In the genomic region with DNA sequence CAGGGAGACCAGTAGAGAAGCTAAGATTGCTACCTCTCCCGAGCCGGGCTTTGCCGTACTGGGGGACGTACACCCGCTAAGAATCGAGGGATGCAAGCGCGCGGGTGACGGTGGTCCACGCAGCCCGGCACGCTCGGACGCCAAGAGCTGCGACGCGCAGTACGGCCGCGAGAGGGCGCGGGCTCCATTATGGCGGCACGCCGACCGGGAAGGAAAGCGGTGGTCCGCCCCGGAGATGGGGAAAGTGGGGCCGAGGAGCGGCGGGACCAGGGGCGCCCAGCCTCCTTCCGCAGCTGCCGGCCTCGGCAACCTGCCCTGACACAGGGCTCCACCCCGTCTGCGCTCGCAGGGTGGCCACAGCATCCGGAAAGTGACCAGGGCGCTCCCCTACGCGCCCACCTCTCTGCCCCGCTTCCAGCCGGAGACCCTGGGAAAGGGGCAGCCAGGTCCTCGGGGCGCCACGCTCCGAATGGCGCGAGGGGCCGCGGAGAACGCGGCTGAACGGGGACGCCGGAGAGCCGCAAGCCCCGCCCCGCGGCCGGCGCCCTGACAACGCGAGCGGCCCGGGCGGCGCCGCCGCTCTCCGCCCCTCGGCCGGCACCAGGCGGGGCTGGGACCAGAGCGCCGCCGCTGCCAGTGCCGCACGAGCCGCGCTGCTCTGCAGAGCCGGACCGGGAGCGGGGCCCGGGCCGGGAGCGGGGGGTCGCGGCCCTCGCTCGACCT, we compare ENCODE assay signal across 8 mouse cellular contexts. TPM values are rescaled to one million over a fixed set of nuclear protein-coding genes. Genes with fewer than 3 reads are reported as not detected.
DNase-seq lines count a peak whose midpoint lies in the region; ATAC-seq and TF ChIP-seq lines count a peak whose summit lies in the region.

A gene (plus strand): TSS at position 257 of the 723 bp plus-strand sequence.

- ATAC-seq in embryonic facial prominence, embryonic 15.5 days (ENCODE audit: insufficient number of reproducible peaks, low FRiP score, low TSS enrichment, low read depth) = peak; percentile 83
- peak; percentile 92 for ATAC-seq in kidney, embryonic 15.5 days (replicated peaks; ENCODE audit: low FRiP score)
- ATAC-seq in limb, embryonic 15.5 days (ENCODE audit: insufficient number of reproducible peaks, low FRiP score, low TSS enrichment, low read depth) = peak; percentile 82
- peak; percentile 83 for ATAC-seq in midbrain, postnatal 0 days (ENCODE audit: low FRiP score)

- TF ChIP-seq POLR2A in bone marrow macrophage, adult 2 months (IDR thresholded peaks at IDR 0.05; ENCODE audit: borderline replicate concordance, low read depth, low read length) = no peak

- H3K4me3 ChIP-seq in bone marrow macrophage, adult 2 months (ENCODE audit: insufficient read depth, low read length) = peak within 1 kb of the TSS; percentile 97
- peak within 1 kb of the TSS; percentile 68 for H3K4me3 ChIP-seq in embryonic facial prominence, embryonic 15.5 days (replicated peaks)
- peak within 1 kb of the TSS; percentile 86 for H3K4me3 ChIP-seq in heart, embryonic 10.5 days
- H3K4me3 ChIP-seq in kidney, embryonic 15.5 days (replicated peaks) = peak within 1 kb of the TSS; percentile 86
- H3K4me3 ChIP-seq in limb, embryonic 15.5 days = peak within 1 kb of the TSS; percentile 85
- peak within 1 kb of the TSS; percentile 87 for H3K4me3 ChIP-seq in midbrain, postnatal 0 days (ENCODE audit: low read depth, low read length)

- H3K27me3 ChIP-seq in embryonic facial prominence, embryonic 15.5 days = no peaks in the 10 kb centered on the region
- 0 out of 2 replicates have a peak, but pooled peaks cover 5% of the 10 kb centered on the region for H3K27me3 ChIP-seq in heart, embryonic 10.5 days (ENCODE audit: insufficient read depth, poor library complexity, severe bottlenecking)
- H3K27me3 ChIP-seq in kidney, embryonic 15.5 days = 0 out of 2 replicates have a peak, but pooled peaks cover 3% of the 10 kb centered on the region
- no peaks in the 10 kb centered on the region for H3K27me3 ChIP-seq in limb, embryonic 15.5 days
- no peaks in the 10 kb centered on the region for H3K27me3 ChIP-seq in midbrain, postnatal 0 days (ENCODE audit: insufficient read depth, low read length)

- H3K9ac ChIP-seq in embryonic facial prominence, embryonic 15.5 days = peak within 1 kb of the TSS; percentile 47
- peak within 1 kb of the TSS; percentile 77 for H3K9ac ChIP-seq in kidney, embryonic 15.5 days
- H3K9ac ChIP-seq in limb, embryonic 15.5 days = peak within 1 kb of the TSS; percentile 66
- peak within 1 kb of the TSS; percentile 95 for H3K9ac ChIP-seq in midbrain, postnatal 0 days (replicated peaks; ENCODE audit: low read length, poor library complexity, severe bottlenecking)

- TF ChIP-seq CTCF in bone marrow macrophage, adult 2 months (IDR thresholded peaks at IDR 0.05; ENCODE audit: low read depth, low read length) = peak; percentile 62
- peak; percentile 92 for TF ChIP-seq CTCF in midbrain, postnatal 0 days (IDR thresholded peaks at IDR 0.05)

- WGBS in embryonic facial prominence, embryonic 15.5 days = under 1% methylated on average over 91 of the region's 94 CpGs
- WGBS in heart, embryonic 10.5 days = under 1% methylated on average over 91 of the region's 94 CpGs
- under 1% methylated on average over 62 of the region's 94 CpGs for WGBS in kidney, embryonic 15.5 days
- under 1% methylated on average over 70 of the region's 94 CpGs for WGBS in limb, embryonic 15.5 days
- WGBS in midbrain, postnatal 0 days = under 1% methylated on average over 87 of the region's 94 CpGs

- H3K36me3 ChIP-seq in embryonic facial prominence, embryonic 15.5 days = no peaks in the 10 kb centered on the region
- H3K36me3 ChIP-seq in heart, embryonic 10.5 days = peaks cover 16% of the 10 kb centered on the region
- H3K36me3 ChIP-seq in kidney, embryonic 15.5 days = peaks cover 6% of the 10 kb centered on the region
- H3K36me3 ChIP-seq in limb, embryonic 15.5 days = peaks cover 6% of the 10 kb centered on the region; the same call in 1 of the 2 replicates
- peaks cover 9% of the 10 kb centered on the region for H3K36me3 ChIP-seq in midbrain, postnatal 0 days (ENCODE audit: insufficient read depth, low read length)

- H3K4me2 ChIP-seq in embryonic facial prominence, embryonic 15.5 days (replicated peaks) = peak within 1 kb of the TSS; percentile 98
- H3K4me2 ChIP-seq in kidney, embryonic 15.5 days = peak within 1 kb of the TSS; percentile 94
- peak within 1 kb of the TSS; percentile 93 for H3K4me2 ChIP-seq in limb, embryonic 15.5 days
- peak within 1 kb of the TSS; percentile 73 for H3K4me2 ChIP-seq in midbrain, postnatal 0 days (ENCODE audit: low read depth, low read length, poor library complexity, severe bottlenecking)

- peak within 1 kb of the TSS; percentile 84 for H3K27ac ChIP-seq in bone marrow macrophage, adult 2 months (ENCODE audit: insufficient read depth, low read depth, low read length)
- H3K27ac ChIP-seq in embryonic facial prominence, embryonic 15.5 days (replicated peaks) = peak within 1 kb of the TSS; percentile 89
- H3K27ac ChIP-seq in heart, embryonic 10.5 days = peak within 1 kb of the TSS; percentile 96
- peak within 1 kb of the TSS; percentile 97 for H3K27ac ChIP-seq in kidney, embryonic 15.5 days
- H3K27ac ChIP-seq in limb, embryonic 15.5 days = peak within 1 kb of the TSS; percentile 94
- H3K27ac ChIP-seq in midbrain, postnatal 0 days (ENCODE audit: low read depth, low read length) = peak within 1 kb of the TSS; percentile 97

- peaks cover 10% of the 10 kb centered on the region for H3K4me1 ChIP-seq in bone marrow macrophage, adult 2 months (ENCODE audit: control insufficient read depth, insufficient read depth, low read length)
- H3K4me1 ChIP-seq in embryonic facial prominence, embryonic 15.5 days = peaks cover 13% of the 10 kb centered on the region
- H3K4me1 ChIP-seq in heart, embryonic 10.5 days = peaks cover 29% of the 10 kb centered on the region
- peaks cover 35% of the 10 kb centered on the region for H3K4me1 ChIP-seq in kidney, embryonic 15.5 days
- peaks cover 16% of the 10 kb centered on the region for H3K4me1 ChIP-seq in limb, embryonic 15.5 days
- no peaks in the 10 kb centered on the region; the same call in 1 of the 2 replicates for H3K4me1 ChIP-seq in midbrain, postnatal 0 days (ENCODE audit: insufficient read depth, low read length)

- DNase-seq in B cell, adult 2 months = peak; percentile 89 to 90
- DNase-seq in heart, embryonic 10.5 days (ENCODE audit: low spot score) = peak; percentile 90
- DNase-seq in midbrain, postnatal 0 days (ENCODE audit: low spot score) = peak; percentile 91
- peak; percentile 72 to 84 for DNase-seq in spleen, postnatal 14 days (ENCODE audit: low spot score in 2 of 2)

- H3K9me3 ChIP-seq in embryonic facial prominence, embryonic 15.5 days (replicated peaks) = no peaks in the 10 kb centered on the region
- H3K9me3 ChIP-seq in heart, embryonic 10.5 days = no peaks in the 10 kb centered on the region
- H3K9me3 ChIP-seq in kidney, embryonic 15.5 days (replicated peaks) = no peaks in the 10 kb centered on the region
- H3K9me3 ChIP-seq in limb, embryonic 15.5 days = no peaks in the 10 kb centered on the region
- H3K9me3 ChIP-seq in midbrain, postnatal 0 days (ENCODE audit: low read length) = no peaks in the 10 kb centered on the region

RNA-seq across cellular contexts. Expression of the gene that starts here (rescaled TPM):
- 5.0 and 5.5 TPM in 2 replicates for polyA plus RNA-seq in bone marrow macrophage, adult 2 months (2012; ENCODE audit: insufficient read depth, insufficient read length, missing spikeins)
- polyA plus RNA-seq in embryonic facial prominence, embryonic 15.5 days (2015; fragmentation: Nextera tagmentation; extraction: Ambion mirVana) = 24.5 and 35.9 TPM in 2 replicates
- 22.0 and 23.0 TPM in 2 replicates for polyA plus RNA-seq in heart, embryonic 10.5 days (2016; fragmentation: Nextera tagmentation; extraction: Ambion mirVana)
- 23.1 and 25.7 TPM in 2 replicates for polyA plus RNA-seq in kidney, embryonic 15.5 days (2015; fragmentation: Nextera tagmentation; extraction: Ambion mirVana)
- 17.0 and 21.0 TPM in 2 replicates for polyA plus RNA-seq in limb, embryonic 15.5 days (2015; fragmentation: Nextera tagmentation; extraction: Ambion mirVana)
- 23.3 and 37.2 TPM in 2 replicates for total RNA-seq in midbrain, postnatal 0 days (2014; rRNA removed)
- polyA plus RNA-seq in midbrain, postnatal 0 days (2015; fragmentation: Nextera tagmentation; extraction: Ambion mirVana) = 20.2 and 21.6 TPM in 2 replicates

Comparison
In these comparisons a context has a peak if more than half of its experiments do, and no peak if none do; other contexts are left out.
1. Peak in every context shown above with its lines: DNase-seq, ATAC-seq, H3K4me3 ChIP-seq and H3K27ac ChIP-seq.